Mouse (Mus musculus) embryo, embryonic 11.5 days (tissue): ENCODE measurements at regions not wholly inside any gene's neighbourhood (a gene's known extent, or its start where the extent isn't known, plus 50 kb on each side); places are given as distances from the start of the nearest gene placed in this dataset.

Source experiments
- DNase-seq: peaks from one replicate; pipeline ENCODE4 v3.0.0-alpha.2; 2012; ENCODE audit warnings: low read depth, low spot score

DNA sequence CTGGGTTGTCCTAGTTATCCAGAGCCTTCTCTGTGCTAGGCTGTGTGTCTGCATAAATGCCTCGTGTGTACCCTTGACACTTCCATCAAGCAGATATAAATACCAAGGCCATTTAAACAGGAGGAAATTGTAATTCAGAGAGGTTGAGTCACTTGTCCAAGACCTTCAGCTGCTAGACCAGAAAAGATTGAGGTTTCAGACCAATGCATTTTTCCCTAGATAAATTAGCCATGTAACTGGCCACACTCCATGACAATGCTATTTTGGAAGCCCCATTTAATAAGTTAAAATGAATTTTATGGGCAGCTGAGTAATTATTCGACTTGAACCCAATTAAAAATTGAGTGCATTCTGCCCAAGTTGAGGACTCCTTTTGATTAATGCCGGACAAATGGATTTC, 509.6 kb downstream of the 1810013L24Rik start:
- no peak for DNase-seq

- no peak for DNase-seq
Observed at GRCm38 (mm10) chr16:9341245-9341644, 511.3 kb downstream of the 1810013L24Rik start.

DNA sequence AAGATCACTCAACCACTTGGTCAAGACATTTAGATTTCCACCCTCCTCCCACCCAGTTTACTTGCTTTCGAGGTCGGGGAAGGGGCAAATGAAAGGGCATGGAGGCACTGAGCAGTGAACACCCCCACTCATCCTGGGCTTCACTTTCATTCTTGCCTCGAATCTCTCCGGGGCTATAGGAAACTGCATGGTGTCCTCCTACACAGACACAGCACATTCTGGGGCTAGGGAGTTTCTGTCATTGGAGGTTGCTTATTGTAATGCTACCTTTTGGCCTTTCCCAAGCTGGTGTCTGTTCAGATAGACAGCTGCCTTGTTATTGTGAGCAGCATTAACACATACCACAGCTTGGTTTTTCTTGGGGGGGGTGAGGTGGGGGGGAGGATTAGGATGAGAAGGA, 523.9 kb downstream of the 1810013L24Rik start:
- no peak for DNase-seq

- no peak for DNase-seq
Observed at GRCm38 (mm10) chr16:9354331-9355030, 524.6 kb downstream of the 1810013L24Rik start.

GRCm38 (mm10) chr16:9358651-9359050, 528.8 kb downstream of the 1810013L24Rik start:
- DNase-seq, result no peak

- no peak for DNase-seq
Observed at GRCm38 (mm10) chr16:9359399-9360135, 529.7 kb downstream of the 1810013L24Rik start.

- no peak for DNase-seq
Observed at GRCm38 (mm10) chr16:9360741-9361255, 530.9 kb downstream of the 1810013L24Rik start.

GRCm38 (mm10) chr16:9362116-9362515, 532.2 kb downstream of the 1810013L24Rik start:
- no peak for DNase-seq

- no peak for DNase-seq
Observed at GRCm38 (mm10) chr16:9364105-9364504, 534.2 kb downstream of the 1810013L24Rik start.

GRCm38 (mm10) chr16:9390986-9391385, 561.1 kb downstream of the 1810013L24Rik start:
- no peak for DNase-seq

GRCm38 (mm10) chr16:9404736-9405135, 574.8 kb downstream of the 1810013L24Rik start:
- no peak for DNase-seq

GRCm38 (mm10) chr16:9408196-9408595, 578.3 kb downstream of the 1810013L24Rik start:
- no peak for DNase-seq

DNA sequence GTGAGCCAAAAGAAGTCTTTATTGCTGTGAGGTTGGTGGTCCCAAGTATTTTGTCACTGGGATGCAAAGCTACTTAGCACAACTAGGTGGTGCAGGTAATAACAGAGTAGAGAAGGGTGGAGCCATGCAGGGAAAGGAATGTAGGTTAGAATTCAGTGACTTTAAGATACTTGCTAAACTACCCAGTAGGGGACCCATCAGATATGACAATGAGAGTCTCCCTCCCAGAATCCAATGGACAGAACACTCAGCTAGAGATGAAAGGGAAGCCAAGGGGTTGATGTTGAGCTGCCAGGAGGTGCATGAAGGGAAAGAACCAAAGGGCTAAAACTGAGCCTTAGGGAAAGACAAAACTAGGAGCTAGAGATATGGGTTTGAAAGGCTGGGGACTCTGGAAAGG, 564.9 kb downstream of the Grin2a start:
- no peak for DNase-seq

DNA sequence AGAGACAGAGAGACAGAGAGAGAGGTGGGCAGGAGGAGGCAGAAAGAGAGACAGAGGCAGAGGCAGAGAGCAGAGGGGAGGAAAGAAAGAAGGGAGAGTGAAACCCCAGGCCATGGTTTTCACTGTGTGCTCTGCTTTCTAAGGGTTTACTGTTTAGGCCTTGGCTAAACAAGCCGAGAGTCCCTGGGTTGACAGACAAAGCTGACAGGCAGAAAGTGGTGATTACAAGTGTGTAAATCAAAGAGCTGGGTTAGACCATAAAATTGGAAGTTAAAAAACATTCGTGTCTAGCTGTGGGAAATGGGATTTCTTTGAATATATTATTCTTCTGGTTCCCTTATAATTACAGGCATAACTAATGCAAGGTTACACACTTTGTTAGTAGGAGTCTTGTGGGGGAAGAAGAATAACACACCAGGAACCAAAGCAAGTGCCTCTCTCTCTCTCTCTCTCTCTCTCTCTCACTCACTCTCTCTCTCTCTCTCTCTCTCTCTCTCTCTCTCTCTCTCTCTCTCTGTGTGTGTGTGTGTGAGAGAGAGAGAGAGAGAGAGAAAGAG, 556.0 kb downstream of the Grin2a start:
- DNase-seq, result no peak

- no peak for DNase-seq
Observed at GRCm38 (mm10) chr16:9439891-9440290, 555.5 kb downstream of the Grin2a start.

DNA sequence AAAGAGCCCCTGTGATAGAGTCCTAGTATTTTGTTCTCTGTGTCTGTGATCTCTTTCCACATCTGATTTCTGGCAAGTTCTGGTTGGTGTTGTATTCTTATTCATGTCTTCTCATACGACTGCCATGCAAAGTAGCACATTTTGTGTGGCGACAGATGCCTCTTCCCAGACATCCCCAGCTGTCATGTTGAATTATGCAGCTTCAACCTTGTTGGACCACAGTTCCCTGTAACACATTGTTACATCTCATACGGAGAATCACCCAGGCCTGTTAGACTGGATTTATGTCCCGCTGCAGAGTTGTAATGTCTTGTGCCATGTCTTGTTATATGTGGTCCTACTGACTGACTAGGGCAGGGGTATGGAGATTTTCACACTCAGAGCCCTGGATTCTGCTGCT, 543.3 kb downstream of the Grin2a start:
- no peak for DNase-seq

GRCm38 (mm10) chr16:9457574-9457973, 537.8 kb downstream of the Grin2a start:
- DNase-seq, result no peak

DNA sequence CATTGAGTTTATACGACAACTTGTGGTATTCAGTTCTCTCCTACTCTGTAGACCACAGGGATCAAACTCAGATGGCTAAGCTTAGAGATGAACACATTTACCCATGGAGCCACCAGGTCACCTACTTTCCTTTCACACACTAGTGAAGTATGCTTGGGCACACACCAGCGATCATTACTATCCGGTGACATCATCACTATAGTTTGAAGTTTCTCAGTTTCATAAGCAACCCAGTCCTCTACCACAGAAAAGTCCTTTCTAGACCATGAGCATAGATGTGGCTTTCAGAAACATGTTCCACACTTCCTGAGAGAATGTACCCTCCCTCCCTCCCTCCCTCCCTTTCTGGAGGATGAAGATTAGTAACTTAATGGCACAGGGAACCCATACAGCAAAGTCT, 532.9 kb downstream of the Grin2a start:
- no peak for DNase-seq

DNA sequence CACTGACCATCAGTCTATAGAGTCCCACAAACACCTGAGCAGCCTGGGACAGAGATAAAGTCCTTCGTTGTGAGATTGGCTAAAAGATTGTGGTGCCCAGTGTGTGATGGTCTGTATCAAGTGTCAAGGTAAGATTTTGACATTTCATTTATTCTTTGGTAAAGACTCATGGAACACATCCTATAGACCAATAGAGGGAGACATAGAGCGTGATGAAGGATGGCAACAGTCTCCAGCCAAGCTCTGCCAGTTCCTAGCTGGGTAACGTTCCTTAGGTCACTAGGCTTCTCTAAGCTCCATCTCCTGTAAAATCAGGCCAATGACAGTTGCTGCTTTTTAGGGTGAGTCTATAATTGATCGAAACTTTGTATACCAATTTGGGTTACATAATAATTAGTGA, 526.0 kb downstream of the Grin2a start:
- DNase-seq, result no peak

DNA sequence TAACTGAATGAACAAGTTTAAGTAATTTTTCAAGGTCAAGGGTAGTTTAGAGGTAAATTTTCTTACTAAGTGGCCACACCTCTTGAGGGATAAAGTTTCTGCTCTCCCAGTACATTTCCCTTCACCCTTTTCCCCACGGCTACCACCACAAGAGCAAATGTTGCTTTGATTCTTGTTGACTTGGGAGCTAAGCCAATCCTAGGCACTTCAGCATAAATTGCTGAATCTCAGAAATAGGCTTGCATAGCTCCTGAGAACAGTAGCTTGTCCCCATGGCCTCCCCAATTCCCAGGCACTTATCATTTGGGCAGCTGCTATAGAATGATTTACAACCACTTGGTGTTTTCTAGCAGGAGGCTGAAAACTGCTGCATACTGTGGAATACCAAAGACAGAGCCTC, 510.1 kb downstream of the Grin2a start:
- DNase-seq, result no peak

DNA sequence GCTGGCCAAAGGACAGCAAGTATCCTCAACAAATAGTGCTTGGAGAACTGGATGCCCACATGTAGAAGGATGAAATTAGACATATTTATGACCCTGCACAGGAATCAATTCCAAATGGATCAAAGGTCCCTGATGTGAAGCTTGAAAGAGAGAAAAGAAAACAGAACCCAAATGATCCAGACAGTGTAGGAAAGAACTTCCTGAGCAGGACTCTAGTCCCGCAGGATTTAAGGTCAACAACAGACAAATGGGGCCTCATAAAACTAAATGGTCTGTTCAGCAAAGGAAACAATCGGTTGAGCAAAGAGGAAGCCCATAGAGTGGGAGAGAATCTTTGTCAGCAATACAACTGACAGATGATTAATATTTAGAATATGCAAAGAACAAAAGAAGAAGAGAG, 497.1 kb downstream of the Grin2a start:
- DNase-seq, result no peak

DNA sequence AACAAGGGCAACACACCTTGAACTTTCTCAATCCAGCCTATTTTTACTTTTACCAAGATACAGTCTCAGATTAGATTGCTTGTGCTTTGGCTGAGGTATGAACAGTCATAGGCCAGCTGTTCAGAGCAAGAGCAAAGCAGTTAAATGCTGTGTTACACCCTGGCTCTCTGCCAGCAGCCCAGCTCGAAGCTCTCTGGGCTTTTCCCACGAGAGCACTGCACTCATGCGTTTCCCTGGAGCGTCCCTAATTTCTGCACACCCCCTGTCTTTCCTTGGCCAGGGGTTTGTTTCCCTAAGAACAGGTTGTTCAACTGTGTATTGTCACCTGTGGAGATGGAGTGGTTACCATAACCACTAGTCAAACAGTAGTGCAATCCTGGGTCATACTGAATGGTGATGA, 493.6 kb downstream of the Grin2a start:
- no peak for DNase-seq

DNA sequence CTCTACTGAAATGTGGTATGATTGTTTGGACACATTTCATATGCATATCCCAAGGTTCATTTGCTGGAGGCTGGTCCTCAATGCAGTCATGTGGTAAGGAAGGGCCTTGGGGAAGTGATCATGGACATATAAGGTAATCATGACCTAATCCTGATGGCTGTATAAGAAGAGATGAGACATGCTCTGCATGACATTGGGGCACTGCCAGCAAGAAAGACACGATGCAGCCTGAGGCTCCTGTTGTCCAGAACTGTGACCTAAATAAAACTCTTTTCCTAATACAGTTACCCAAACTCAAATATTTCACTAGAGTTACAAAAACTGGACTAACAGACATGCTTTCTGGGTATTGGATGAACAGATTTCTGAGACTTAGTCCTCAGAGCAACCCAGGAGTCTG, 485.7 kb downstream of the Grin2a start:
- DNase-seq, result no peak
